Mouse (Mus musculus) thymus, postnatal 25 days (tissue): Measurements from ENCODE around the gene Pla1a.

Experiments
- DNase-seq: peaks from one replicate; pipeline ENCODE4 v3.0.0; 2022

The Pla1a gene

GRCm38 (mm10) chr16:38385700-38386099 is 47.2 kb downstream of the Pla1a start:
- DNase-seq = no peak

- no peak for DNase-seq
Observed at GRCm38 (mm10) chr16:38385184-38385634, 47.7 kb downstream of the Pla1a start.

GRCm38 (mm10) chr16:38383683-38384082 is 49.3 kb downstream of the Pla1a start:
- DNase-seq = no peak

DNA sequence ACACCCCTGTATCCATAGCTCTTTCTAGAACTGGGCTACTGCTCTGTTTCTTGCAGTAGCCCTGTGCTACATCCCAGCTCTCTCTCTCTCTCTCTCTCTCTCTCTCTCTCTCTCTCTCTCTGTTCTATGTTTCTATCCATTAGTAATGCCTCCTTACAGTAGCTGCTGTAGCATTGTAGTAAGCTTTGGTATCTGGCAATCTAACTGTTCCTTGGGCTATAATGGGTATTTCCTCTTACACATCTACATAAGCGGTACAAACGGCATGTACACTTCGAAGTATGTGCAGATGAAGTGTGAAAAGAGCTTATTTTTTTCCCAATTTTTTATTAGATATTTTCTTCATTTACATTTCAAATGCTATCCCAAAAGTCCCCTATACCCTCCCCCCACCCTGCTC is 53.0 kb downstream of the Pla1a start:
- DNase-seq = no peak

DNA sequence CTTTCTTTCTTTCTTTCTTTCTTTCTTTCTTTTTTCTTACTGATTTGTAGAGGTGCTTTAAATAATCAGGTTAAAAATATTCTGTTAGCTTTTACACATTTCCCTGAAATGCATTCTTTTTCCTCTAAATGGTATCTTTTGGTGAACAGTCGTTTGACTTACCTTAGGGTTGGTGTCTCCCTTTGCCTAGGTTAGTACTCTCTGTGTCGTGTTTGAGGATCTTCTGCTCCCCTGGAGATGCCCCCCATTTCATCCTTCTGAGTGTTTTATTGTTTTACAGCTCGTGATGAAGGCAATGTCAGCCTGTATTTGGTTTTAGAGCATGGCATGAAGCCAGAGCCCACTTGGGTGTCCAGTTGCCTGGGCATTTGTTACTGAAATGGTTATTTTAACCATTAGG is 53.5 kb downstream of the Pla1a start:
- no peak for DNase-seq

- DNase-seq = no peak
Observed at GRCm38 (mm10) chr16:38379088-38379487, 53.9 kb downstream of the Pla1a start.

DNA sequence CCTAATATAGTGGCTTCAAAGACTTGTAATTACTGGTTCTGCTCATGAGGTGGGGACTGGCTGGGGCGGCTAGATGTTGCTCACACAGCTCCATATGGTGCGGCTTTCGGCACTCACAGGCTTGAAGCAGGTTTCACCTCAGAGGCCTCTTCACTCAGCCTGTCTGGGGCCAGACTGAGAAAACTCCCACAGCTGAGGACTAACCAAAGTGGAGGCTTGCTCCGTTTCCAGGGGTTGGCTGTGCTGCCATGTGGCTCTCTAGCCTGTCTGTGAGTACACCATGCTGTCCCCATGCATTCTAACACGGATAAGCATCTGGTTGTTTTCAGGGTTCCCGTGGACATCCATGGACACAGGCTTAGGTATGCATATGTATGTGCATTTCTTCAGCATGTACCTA is 54.4 kb downstream of the Pla1a start:
- no peak for DNase-seq

DNA sequence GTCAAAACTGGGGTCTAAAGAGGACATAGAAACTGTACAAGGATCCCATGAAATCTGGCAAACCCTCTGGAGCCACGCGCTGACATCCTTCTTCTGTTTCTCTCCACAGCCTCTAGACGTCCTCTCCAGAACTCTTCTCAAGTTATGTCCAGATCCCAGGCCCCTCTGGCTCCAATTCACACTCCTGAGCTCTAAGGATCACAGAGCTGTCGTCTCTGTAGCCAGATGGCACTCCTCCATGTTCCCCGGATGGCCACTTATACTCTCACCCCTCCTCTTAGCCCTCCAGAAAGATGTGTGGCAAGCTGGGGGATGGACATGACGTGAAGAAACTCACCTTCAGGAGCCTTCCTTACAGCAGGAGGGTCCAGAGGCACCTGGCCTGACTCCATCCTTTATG is 55.4 kb downstream of the Pla1a start:
- no peak for DNase-seq

- no peak for DNase-seq
Observed at GRCm38 (mm10) chr16:38376841-38377249, 56.1 kb downstream of the Pla1a start.

DNA sequence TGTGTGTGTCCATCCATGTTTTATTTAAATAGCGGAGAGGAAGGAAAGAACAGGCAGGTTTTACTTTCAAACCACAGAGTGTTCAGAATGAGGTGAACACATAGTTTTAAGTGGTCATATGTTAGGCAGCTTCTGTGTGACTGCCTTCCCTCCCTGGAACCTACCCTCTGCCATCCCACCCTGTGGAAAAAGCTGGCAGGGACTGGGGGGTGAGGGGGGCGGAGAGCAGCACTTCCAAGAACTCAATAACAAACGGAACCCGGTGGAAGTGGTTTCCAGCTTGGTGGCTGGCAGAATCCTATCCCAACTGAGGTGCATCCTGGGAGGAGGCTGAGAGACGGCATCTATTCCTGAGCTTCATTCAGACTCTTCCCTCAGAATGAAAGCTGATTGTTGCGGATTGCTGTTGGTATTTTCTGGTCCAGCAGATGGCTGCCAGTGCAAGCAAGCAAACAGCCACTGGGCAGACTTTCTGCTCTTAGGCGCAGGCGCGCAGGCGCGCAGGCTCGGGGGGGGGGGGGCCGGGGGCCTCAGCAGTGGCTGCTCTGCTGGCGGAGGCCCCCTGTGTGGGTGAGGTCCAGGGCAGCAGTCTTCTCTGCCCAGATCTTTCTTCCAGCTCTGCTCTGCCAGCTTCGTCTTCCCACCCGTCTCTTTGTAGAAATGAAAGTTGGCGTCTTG is 56.6 kb downstream of the Pla1a start:
- DNase-seq = peak; percentile 41

- no peak for DNase-seq
Observed at GRCm38 (mm10) chr16:38375182-38375581, 57.8 kb downstream of the Pla1a start.

DNA sequence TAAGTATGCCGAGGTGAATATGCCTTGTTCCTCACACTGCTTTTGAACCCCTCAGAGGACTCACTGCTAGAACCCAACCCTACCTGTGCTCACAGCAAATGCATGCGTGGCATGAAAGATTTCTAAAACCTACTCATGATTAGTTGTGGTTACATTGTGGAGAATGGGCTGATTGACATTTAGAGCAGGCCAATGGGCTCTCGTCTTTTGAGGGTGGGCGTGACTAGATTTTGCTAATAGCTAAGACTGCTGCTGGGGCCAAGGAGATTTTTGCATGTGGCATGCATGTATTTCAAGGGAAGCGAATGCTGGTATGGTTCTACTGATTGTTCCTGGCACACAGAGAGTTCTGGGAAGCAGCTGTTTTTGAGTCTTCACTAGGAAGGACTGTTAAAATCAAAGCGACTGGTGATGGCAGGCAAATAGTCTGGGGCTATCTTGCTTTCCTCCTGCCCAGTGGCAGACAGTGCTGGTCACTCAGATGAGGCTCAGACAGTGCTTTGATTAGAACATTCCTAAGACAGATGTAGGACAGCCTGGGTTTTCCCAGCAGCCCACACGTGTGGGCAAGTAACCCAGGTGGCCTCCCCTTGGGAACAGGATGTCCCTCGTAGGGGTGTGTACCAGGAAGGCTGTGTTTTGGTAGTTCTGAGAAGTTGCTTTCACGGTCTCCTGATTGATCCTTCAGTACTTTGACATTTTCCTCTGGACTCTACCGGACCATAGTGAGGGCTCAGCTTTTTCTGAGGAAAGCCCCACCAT is 58.4 kb downstream of the Pla1a start:
- DNase-seq = peak; percentile 15

GRCm38 (mm10) chr16:38373941-38374340 is 59.0 kb downstream of the Pla1a start:
- DNase-seq = no peak

DNA sequence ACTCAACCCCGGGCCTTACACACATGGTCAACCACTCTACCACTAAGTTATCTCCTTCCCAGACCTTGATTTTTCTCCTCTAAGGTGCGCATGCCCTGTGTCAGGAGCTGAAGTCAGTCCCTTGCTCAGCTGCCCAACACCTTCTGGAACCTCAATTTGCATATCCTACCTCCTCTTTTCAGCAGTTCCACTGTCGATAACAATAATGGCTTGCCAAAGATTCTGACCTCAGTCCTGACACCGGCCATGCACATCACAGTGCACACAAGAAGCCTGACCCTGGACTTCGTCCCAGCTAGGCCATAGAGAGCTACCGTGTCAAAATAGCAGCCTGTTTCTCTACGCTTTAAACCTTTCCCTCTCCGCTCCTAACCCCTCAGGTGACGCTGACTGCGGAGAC is 59.5 kb downstream of the Pla1a start:
- no peak for DNase-seq

DNA sequence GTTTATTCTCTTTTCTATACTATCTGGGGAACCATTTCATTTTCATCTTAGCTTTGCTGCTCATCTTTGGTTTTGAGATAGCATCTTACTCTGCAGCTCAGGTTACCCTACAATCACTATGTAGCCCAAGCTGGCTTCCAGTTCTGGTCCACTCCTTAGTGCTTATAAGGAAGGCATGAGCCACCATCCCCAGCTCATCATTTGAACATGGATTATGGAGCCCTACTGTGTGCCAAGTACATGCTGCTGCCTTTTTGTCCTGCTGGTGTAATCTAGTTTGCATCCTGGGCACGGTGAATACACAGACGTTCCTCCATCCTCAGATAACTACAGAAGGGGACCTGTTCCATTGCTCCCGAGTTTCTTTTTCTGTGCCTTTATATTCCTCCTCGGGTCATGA is 60.1 kb downstream of the Pla1a start:
- DNase-seq = no peak

- DNase-seq = no peak
Observed at GRCm38 (mm10) chr16:38371705-38372296, 61.1 kb downstream of the Pla1a start.

- DNase-seq = no peak
Observed at GRCm38 (mm10) chr16:38370633-38371374, 62.1 kb downstream of the Pla1a start.

GRCm38 (mm10) chr16:38369992-38370484 is 62.9 kb downstream of the Pla1a start:
- DNase-seq = no peak

DNA sequence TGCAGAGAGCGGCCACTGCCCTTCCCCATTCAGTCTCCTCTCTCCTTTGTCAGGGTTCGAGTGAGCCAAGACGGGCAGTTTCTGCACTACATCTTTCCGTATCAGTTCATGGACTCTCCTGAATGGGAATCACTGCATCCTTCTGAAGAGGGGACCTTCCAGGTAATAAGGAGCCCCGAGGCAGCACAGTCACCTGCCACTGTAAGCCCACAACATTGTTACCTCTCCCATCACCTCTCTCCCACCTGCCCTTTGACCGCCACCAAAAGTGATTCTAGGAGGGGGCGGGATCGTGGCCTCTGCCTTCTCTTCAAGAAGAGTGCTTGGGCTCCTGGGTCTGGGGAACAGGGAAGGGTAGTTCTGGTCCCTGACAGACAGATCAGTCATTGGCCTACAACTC is 63.5 kb downstream of the Pla1a start:
- DNase-seq = no peak

DNA sequence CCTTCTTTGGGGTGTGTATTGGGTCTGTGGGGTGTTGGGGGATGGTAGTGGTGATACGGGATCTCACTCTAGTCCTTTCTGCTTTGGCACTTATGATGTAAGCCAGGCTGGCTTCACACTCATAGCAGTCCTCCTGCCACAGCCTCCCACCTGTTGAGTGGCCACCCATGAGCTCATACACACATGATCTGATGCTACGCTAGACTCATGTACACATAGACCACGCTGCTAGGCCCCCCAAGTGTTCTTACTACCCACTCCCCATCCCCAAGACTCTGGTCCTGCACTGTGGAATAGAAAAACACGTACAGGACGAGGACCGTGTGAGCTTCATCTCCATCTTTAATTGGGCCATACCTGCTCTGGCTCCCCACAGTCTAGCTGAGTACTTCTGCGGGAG is 63.9 kb downstream of the Pla1a start:
- no peak for DNase-seq

DNA sequence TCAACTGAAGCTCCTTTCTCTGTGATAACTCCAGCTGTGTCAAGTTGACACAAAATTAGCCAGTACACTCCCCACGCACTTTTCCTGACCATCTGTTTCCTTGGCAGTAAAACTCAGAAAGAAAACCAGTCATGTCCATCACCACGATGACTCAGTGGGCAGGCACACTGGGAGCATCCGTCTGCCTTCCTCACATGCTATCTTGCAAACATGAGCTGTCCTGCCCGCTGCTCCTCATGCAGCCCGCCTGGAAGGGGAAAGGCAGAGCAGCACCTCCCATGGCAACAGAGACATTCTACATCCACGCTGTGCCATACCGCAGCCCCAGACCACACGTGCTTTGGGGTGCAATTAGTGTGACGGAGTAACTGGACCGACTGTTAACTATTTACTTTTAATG is 64.6 kb downstream of the Pla1a start:
- no peak for DNase-seq

DNA sequence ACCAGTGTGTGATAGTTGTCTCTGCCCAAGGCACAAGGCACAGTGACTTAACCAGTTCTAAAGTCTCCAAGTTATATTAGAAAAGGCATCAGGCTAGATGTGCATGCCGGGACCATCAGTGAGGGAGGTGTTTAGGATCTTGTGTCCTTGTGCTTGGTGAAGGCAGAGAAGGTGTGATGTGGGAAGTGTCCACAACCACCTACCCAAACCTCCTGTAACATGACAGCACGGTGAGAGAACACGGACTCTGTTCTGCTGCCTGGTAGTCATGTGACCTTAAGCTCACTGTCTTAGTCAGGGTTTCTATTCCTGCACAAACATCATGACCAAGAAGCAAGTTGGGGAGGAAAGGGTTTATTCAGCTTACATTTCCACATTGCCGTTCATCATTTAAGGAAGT is 66.7 kb downstream of the Pla1a start:
- no peak for DNase-seq

GRCm38 (mm10) chr16:38365390-38365789 is 67.6 kb downstream of the Pla1a start:
- DNase-seq = no peak
